Mouse (Mus musculus) limb, embryonic 11.5 days (tissue): ENCODE measurements around the gene Wdpcp. TPM values are rescaled to one million over a fixed set of nuclear protein-coding genes. Genes with fewer than 3 reads are reported as not detected.

ENCODE experiments used
- microRNA-seq: library from miRNA; unstranded; fragments of <30 nt; microRNA quantifications from one replicate; pipeline ENCODE4, GENCODE M21; 2016
- polyA plus RNA-seq: library from polyadenylated mRNA; unstranded; fragments of >200 nt; fragmentation: Nextera tagmentation; extraction: Ambion mirVana; gene quantifications from 2 replicates; pipeline ENCODE4 v1.2.1, GENCODE M21; 2014

Gene Wdpcp
- polyA plus RNA-seq, 1 experiment from 2014 or later = 7.5 TPM

Small RNAs within 50 kb of the gene (microRNA-seq; reads per million reads assigned to microRNA genes)
- gene Gm22990 = not detected

Other genes starting within 250 kb of the Wdpcp start
- gene Ugp2, start 201.0 kb upstream of the Wdpcp start, polyA plus RNA-seq = 69.3 and 70.7 TPM in 2 replicates
- 415 and 427 TPM in 2 replicates for gene Mdh1, start 132 bp downstream of the Wdpcp start, polyA plus RNA-seq